Mouse (Mus musculus) liver, embryonic 16.5 days (tissue): ENCODE results near the gene Sf3b1. TPM values are rescaled to one million over a fixed set of nuclear protein-coding genes. Genes with fewer than 3 reads are reported as not detected.
A peak's percentile ranks its signal among the peaks of the same experiment; 100 is the strongest.
"Not testable (repeated sequence)": the region's sequence is repeated elsewhere in the genome, so short reads cannot be mapped to it uniquely, and the experiment has no call there.

ENCODE experiments used
- ATAC-seq: fragments of 200-750 bp; cut with Nextera tagmentation; 2 replicates; pipeline ENCODE4 v1.8.0; 2017; ENCODE audit warnings: low read depth, mild to moderate bottlenecking, moderate number of reproducible peaks, moderate library complexity
- H3K27ac ChIP-seq: fragments of 300-500 bp; sonication (generic); 2 replicates; pipeline ENCODE4 v1.5.1; 2014; ENCODE audit warnings: mild to moderate bottlenecking, low read length
- H3K27me3 ChIP-seq: fragments of 300-500 bp; sonication (generic); 2 replicates; pipeline ENCODE4 v1.6.1; 2014; ENCODE audit warnings: low read depth, low read length, mixed read lengths; ENCODE audit not compliant: control insufficient read depth, insufficient read depth
- H3K36me3 ChIP-seq: fragments of 300-500 bp; sonication (generic); 2 replicates; pipeline ENCODE4 v1.6.1; 2014; ENCODE audit warnings: mild to moderate bottlenecking; ENCODE audit not compliant: control insufficient read depth, insufficient read depth
- H3K4me1 ChIP-seq: fragments of 300-500 bp; sonication (generic); 2 replicates; pipeline ENCODE4 v1.6.1; 2014; ENCODE audit warnings: low read depth, low read length, mixed read lengths; ENCODE audit not compliant: control insufficient read depth
- H3K4me2 ChIP-seq: fragments of 300-500 bp; sonication (generic); 2 replicates; pipeline ENCODE4 v1.6.1; 2014; ENCODE audit warnings: low read depth, low read length, mixed read lengths
- H3K4me3 ChIP-seq: fragments of 300-500 bp; sonication (generic); 2 replicates; pipeline ENCODE4 v1.5.1; 2014; ENCODE audit warnings: low read depth, mild to moderate bottlenecking, low read length
- H3K9ac ChIP-seq: fragments of 300-500 bp; sonication (generic); 2 replicates; pipeline ENCODE4 v1.6.1; 2014; ENCODE audit warnings: low read depth, low read length
- H3K9me3 ChIP-seq: fragments of 300-500 bp; sonication (generic); replicated peaks from 2 replicates; pipeline ENCODE4 v1.6.1; 2016; ENCODE audit warnings: low read length; ENCODE audit not compliant: control insufficient read depth
- WGBS: fragments of 180-500 bp; shearing (Covaris S2); extraction: QIAGEN DNeasy Blood & Tissue Kit; methylation state at CpG from one replicate; pipeline ENCODE4 v1.1.7; 2014; ENCODE audit not compliant: insufficient replicate concordance; 5-methylcytosine and 5-hydroxymethylcytosine counted together
- polyA plus RNA-seq: library from polyadenylated mRNA; unstranded; fragments of >200 nt; fragmentation: Nextera tagmentation; extraction: Ambion mirVana; gene quantifications from 2 replicates; pipeline ENCODE4 v1.2.1, GENCODE M21; 2015

Sf3b1 gene
- polyA plus RNA-seq: 118 and 121 TPM in 2 replicates

- H3K4me3 ChIP-seq: peak within 1 kb of the TSS; percentile 89
- H3K9ac ChIP-seq: peak within 1 kb of the TSS; percentile 98
- H3K36me3 ChIP-seq: no peaks in the 10 kb centered on the region
- peak; percentile 98 for ATAC-seq
- WGBS: 1% methylated on average over 46 of the region's 46 CpGs
- H3K4me1 ChIP-seq: peaks cover 43% of the 10 kb centered on the region
- H3K27me3 ChIP-seq: no peaks in the 10 kb centered on the region
- H3K9me3 ChIP-seq: no peaks in the 10 kb centered on the region
- H3K27ac ChIP-seq: peak within 1 kb of the TSS; percentile 97
- peak within 1 kb of the TSS; percentile 81 for H3K4me2 ChIP-seq
These were observed at the start of gene Sf3b1 for GRCm38 (mm10) chr1:55027253-55027801. Sf3b1 (minus strand) TSS chr1:55027481.

GRCm38 (mm10) chr1:55076395-55076743 is 49.1 kb upstream of the Sf3b1 start:
- Histone ChIP-seq H3K4me2 (no peak overlapping the region), H3K9me3 (no peaks in the 10 kb centered on the region), H3K27me3 (no peaks in the 10 kb centered on the region), H3K9ac (no peak overlapping the region), H3K4me3 (no peak overlapping the region), H3K27ac (no peak overlapping the region), H3K36me3 (peaks cover 24% of the 10 kb centered on the region), H3K4me1 (peaks cover 11% of the 10 kb centered on the region)
- ATAC-seq: no peak

- H3K27me3 ChIP-seq: no peaks in the 10 kb centered on the region
- WGBS: 23% methylated on average over 5 of the region's 5 CpGs
- H3K27ac ChIP-seq: peak overlapping the region; percentile 79; the same call in 1 of the 2 replicates
- H3K4me3 ChIP-seq: no peak overlapping the region
- H3K4me2 ChIP-seq: no peak overlapping the region
- peaks cover 11% of the 10 kb centered on the region for H3K4me1 ChIP-seq
- no peaks in the 10 kb centered on the region for H3K9me3 ChIP-seq
- peaks cover 19% of the 10 kb centered on the region for H3K36me3 ChIP-seq
- H3K9ac ChIP-seq: no peak overlapping the region
- ATAC-seq: peak; percentile 87
These were observed 48.5 kb upstream of the Sf3b1 start for GRCm38 (mm10) chr1:55075652-55076394.

GRCm38 (mm10) chr1:55074757-55075156 is 47.5 kb upstream of the Sf3b1 start:
- H3K27ac ChIP-seq: no peak overlapping the region; the same call in 1 of the 2 replicates
- peaks cover 11% of the 10 kb centered on the region for H3K4me1 ChIP-seq
- no peak overlapping the region for H3K4me2 ChIP-seq
- no peak for ATAC-seq
- 50% methylated on average over 2 of the region's 2 CpGs for WGBS
- no peaks in the 10 kb centered on the region for H3K9me3 ChIP-seq
- H3K27me3 ChIP-seq: no peaks in the 10 kb centered on the region
- H3K9ac ChIP-seq: no peak overlapping the region
- no peak overlapping the region for H3K4me3 ChIP-seq
- peaks cover 15% of the 10 kb centered on the region for H3K36me3 ChIP-seq

- H3K36me3 ChIP-seq: not testable (repeated sequence)
These were observed 45.0 kb upstream of the Sf3b1 start for GRCm38 (mm10) chr1:55072328-55072727.

GRCm38 (mm10) chr1:55061772-55062171 is 34.5 kb upstream of the Sf3b1 start:
- Histone ChIP-seq H3K9ac (no peak overlapping the region), H3K36me3 (peaks cover 14% of the 10 kb centered on the region), H3K4me3 (no peak overlapping the region), H3K9me3 (no peaks in the 10 kb centered on the region), H3K4me1 (peaks cover 12% of the 10 kb centered on the region), H3K4me2 (no peak overlapping the region), H3K27ac (no peak overlapping the region), H3K27me3 (no peaks in the 10 kb centered on the region)
- 62% methylated on average over 4 of the region's 4 CpGs for WGBS
- peak; percentile 57; the same call in 1 of the 2 replicates for ATAC-seq

More at GRCm38 (mm10) chr1:55072328-55072727, 45.0 kb upstream of the Sf3b1 start:
- H3K9ac ChIP-seq, ATAC-seq, H3K27ac ChIP-seq, H3K4me3 ChIP-seq, H3K4me2 ChIP-seq, H3K9me3 ChIP-seq, H3K27me3 ChIP-seq: not testable (repeated sequence)
- peaks cover 11% of the 10 kb centered on the region for H3K4me1 ChIP-seq

GRCm38 (mm10) chr1:55061099-55061498 is 33.8 kb upstream of the Sf3b1 start:
- peak; percentile 49; the same call in 1 of the 2 replicates for ATAC-seq
- H3K9me3 ChIP-seq: no peaks in the 10 kb centered on the region
- H3K36me3 ChIP-seq: peaks cover 14% of the 10 kb centered on the region
- no peak overlapping the region for H3K4me2 ChIP-seq
- peaks cover 12% of the 10 kb centered on the region for H3K4me1 ChIP-seq
- H3K27ac ChIP-seq: peak overlapping the region; percentile 35
- no peak overlapping the region for H3K4me3 ChIP-seq
- WGBS: 47% methylated on average over 5 of the region's 5 CpGs
- H3K9ac ChIP-seq: no peak overlapping the region
- H3K27me3 ChIP-seq: no peaks in the 10 kb centered on the region

- H3K27ac ChIP-seq, H3K4me2 ChIP-seq, ATAC-seq, H3K36me3 ChIP-seq, H3K9ac ChIP-seq, H3K4me3 ChIP-seq, H3K27me3 ChIP-seq, H3K9me3 ChIP-seq: not testable (repeated sequence)
- 74% methylated on average over 2 of the region's 3 CpGs for WGBS
- H3K4me1 ChIP-seq: peaks cover 20% of the 10 kb centered on the region
These were observed 31.1 kb upstream of the Sf3b1 start for GRCm38 (mm10) chr1:55058383-55058782.

- Histone ChIP-seq H3K4me2 (no peak overlapping the region), H3K4me3 (no peak overlapping the region), H3K9ac (no peak overlapping the region), H3K9me3 (no peaks in the 10 kb centered on the region), H3K27ac (no peak overlapping the region), H3K27me3 (no peaks in the 10 kb centered on the region), H3K4me1 (peaks cover 19% of the 10 kb centered on the region), H3K36me3 (no peaks in the 10 kb centered on the region)
- no peak for ATAC-seq
- WGBS: 56% methylated on average over 5 of the region's 5 CpGs
These were observed 28.2 kb upstream of the Sf3b1 start for GRCm38 (mm10) chr1:55055322-55056115.
